Mouse (Mus musculus): ENCODE measurements around the gene Timm8a1. TPM values are rescaled to one million over a fixed set of nuclear protein-coding genes. Genes with fewer than 3 reads are reported as not detected.
"Not testable (repeated sequence)": the region's sequence is repeated elsewhere in the genome, so short reads cannot be mapped to it uniquely, and the experiment has no call there.

Timm8a1 gene
- polyA plus RNA-seq, 1 experiment from 2014 or later: 24.9 TPM

DNA sequence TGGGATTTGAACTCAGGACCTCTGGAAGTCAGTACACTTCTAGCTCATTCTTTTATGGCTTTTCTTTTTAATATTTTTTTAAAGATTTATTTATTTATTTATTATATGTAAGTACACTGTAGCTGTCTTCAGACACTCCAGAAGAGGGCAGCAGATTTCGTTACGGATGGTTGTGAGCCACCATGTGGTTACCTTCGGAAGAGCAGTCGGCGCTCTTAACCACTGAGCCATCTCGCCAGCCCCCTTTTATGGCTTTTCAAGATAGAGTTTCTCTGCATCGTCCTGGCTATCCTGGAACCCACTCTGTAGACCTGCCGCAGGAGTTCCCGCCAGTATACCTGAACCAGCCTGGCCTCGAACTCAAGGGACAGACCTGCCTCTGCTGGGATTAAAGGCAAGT is 1.9 kb downstream of the Timm8a1 start:
- ATAC-seq; H3K4me3 ChIP-seq (ENCODE audit: low read depth, low read length); H3K4me2 ChIP-seq (replicated peaks; ENCODE audit: low read depth, low read length); H3K4me1 ChIP-seq (ENCODE audit: insufficient read depth, low read depth, low read length); H3K9ac ChIP-seq (replicated peaks; ENCODE audit: low read depth); H3K9me3 ChIP-seq (ENCODE audit: low read length); DNase-seq (ENCODE audit: low spot score); H3K27ac ChIP-seq (ENCODE audit: low read length); H3K27me3 ChIP-seq (replicated peaks; ENCODE audit: insufficient read depth, low read length); H3K36me3 ChIP-seq (ENCODE audit: insufficient read depth, low read length): not testable (repeated sequence)
- TF ChIP-seq CTCF (IDR thresholded peaks at IDR 0.05): peak; percentile 47
- 89% methylated on average over 10 of the region's 10 CpGs for WGBS

DNA sequence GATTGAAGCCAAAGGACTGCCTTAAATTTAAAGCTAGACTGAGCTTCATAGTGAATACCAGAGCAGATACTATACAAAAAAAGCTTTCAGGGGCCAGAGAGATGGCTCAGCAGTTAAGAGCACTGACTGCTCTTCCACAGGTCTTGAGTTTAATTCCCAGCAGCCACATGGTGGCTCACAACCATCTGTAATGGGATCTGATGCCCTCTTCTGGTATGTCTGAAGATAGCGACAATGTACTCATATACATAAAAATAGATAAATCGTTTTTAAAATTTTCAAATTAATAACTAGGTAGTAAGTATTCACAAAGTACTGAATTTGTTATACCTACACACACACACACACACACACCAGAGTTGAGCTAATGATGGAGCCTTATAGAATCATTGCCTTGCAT is 8.3 kb downstream of the Timm8a1 start:
- H3K27ac ChIP-seq (ENCODE audit: low read length): no peak overlapping the region
- H3K4me2 ChIP-seq (replicated peaks; ENCODE audit: low read depth, low read length): no peak overlapping the region
- H3K4me1 ChIP-seq (ENCODE audit: insufficient read depth, low read depth, low read length): no peaks in the 10 kb centered on the region
- WGBS: 86% methylated on average over 2 of the region's 2 CpGs
- TF ChIP-seq EP300 (IDR thresholded peaks at IDR 0.05) (no peak), CTCF (IDR thresholded peaks at IDR 0.05) (no peak)
- H3K4me3 ChIP-seq (ENCODE audit: low read depth, low read length): no peak overlapping the region
- ATAC-seq: no peak
- H3K27me3 ChIP-seq (replicated peaks; ENCODE audit: insufficient read depth, low read length): no peaks in the 10 kb centered on the region
- DNase-seq (ENCODE audit: low spot score): no peak
- no peaks in the 10 kb centered on the region for H3K36me3 ChIP-seq (ENCODE audit: insufficient read depth, low read length)
- H3K9me3 ChIP-seq (ENCODE audit: low read length): no peaks in the 10 kb centered on the region
- H3K9ac ChIP-seq (replicated peaks; ENCODE audit: low read depth): no peak overlapping the region

DNA sequence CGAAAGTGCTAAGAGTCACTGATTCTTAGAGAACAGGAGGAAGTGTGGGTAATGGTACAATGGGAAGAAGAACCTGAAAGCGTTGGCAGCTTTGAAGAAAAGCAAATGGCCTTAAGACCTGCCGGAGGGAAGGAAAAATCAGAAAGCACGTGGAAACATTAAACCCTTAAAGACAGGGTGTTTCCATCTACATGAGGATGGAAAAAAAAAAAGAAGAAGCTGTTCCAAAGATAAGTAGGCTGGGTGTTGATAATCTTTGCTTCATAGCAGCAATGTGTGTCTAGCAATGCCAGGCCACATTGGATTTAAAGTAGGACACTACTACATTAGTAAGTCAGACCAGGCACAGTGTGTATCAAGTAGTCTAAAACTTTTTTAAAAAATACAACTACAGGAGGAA is 16.4 kb downstream of the Timm8a1 start:
- Histone ChIP-seq H3K27ac (ENCODE audit: low read length) (no peak overlapping the region), H3K4me2 (replicated peaks; ENCODE audit: low read depth, low read length) (no peak overlapping the region), H3K4me1 (ENCODE audit: insufficient read depth, low read depth, low read length) (no peaks in the 10 kb centered on the region), H3K9ac (replicated peaks; ENCODE audit: low read depth) (no peak overlapping the region), H3K27me3 (replicated peaks; ENCODE audit: insufficient read depth, low read length) (no peaks in the 10 kb centered on the region), H3K9me3 (ENCODE audit: low read length) (no peaks in the 10 kb centered on the region), H3K36me3 (ENCODE audit: insufficient read depth, low read length) (no peaks in the 10 kb centered on the region), H3K4me3 (ENCODE audit: low read depth, low read length) (no peak overlapping the region)
- 75% methylated on average over 4 of the region's 4 CpGs for WGBS
- TF ChIP-seq EP300 (IDR thresholded peaks at IDR 0.05): no peak
- no peak for TF ChIP-seq CTCF (IDR thresholded peaks at IDR 0.05)
- DNase-seq (ENCODE audit: low spot score): no peak
- ATAC-seq: no peak

DNA sequence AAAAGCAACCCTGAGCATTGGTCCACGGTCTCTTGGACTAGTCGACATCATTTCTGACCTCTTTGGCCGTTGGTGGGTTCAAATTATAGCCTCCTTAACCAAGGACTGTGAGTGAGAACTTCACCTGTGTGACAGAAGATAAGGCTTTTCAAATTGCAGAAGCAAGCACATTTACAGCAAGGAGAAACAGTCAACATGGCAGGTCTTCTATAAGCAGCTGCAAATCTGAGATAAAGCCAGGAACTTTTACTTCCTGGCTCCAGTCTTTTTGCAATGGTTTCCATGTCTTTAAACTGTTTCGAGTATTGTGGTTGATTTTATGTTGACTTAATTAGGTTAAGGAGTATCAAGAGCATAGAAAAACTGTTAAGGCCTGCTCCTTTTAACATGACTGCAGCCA is 17.9 kb downstream of the Timm8a1 start:
- Histone ChIP-seq H3K9ac (replicated peaks; ENCODE audit: low read depth) (no peak overlapping the region), H3K36me3 (ENCODE audit: insufficient read depth, low read length) (no peaks in the 10 kb centered on the region), H3K4me1 (ENCODE audit: insufficient read depth, low read depth, low read length) (no peaks in the 10 kb centered on the region), H3K27ac (ENCODE audit: low read length) (no peak overlapping the region), H3K27me3 (replicated peaks; ENCODE audit: insufficient read depth, low read length) (no peaks in the 10 kb centered on the region), H3K4me3 (ENCODE audit: low read depth, low read length) (no peak overlapping the region), H3K4me2 (replicated peaks; ENCODE audit: low read depth, low read length) (no peak overlapping the region), H3K9me3 (ENCODE audit: low read length) (no peaks in the 10 kb centered on the region)
- ATAC-seq: no peak
- WGBS: 71% methylated on average over 4 of the region's 4 CpGs
- TF ChIP-seq CTCF (IDR thresholded peaks at IDR 0.05) (no peak), EP300 (IDR thresholded peaks at IDR 0.05) (no peak)
- no peak for DNase-seq (ENCODE audit: low spot score)

DNA sequence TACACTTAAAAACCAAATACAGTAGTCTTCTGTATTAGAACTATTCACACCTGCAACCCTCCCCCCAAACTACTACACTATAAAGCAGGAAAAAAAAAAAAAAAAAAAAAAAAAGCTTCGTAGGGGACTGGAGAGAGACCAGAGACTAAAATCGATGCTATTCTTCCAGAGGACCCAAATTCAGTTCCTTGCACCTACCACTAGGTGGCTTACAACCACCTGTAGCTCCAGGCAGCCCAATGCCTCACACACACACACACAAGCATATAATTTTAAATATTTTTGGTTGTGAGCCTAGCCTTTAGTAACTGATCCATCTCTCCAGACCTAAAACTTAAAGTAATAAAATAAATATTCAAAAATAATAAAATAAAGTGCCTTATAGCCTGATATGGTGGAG is 32.2 kb downstream of the Timm8a1 start:
- Histone ChIP-seq H3K4me1 (ENCODE audit: insufficient read depth, low read depth, low read length) (no peaks in the 10 kb centered on the region), H3K4me2 (replicated peaks; ENCODE audit: low read depth, low read length) (no peak overlapping the region), H3K4me3 (ENCODE audit: low read depth, low read length) (no peak overlapping the region), H3K36me3 (ENCODE audit: insufficient read depth, low read length) (no peaks in the 10 kb centered on the region), H3K27ac (ENCODE audit: low read length) (no peak overlapping the region), H3K27me3 (replicated peaks; ENCODE audit: insufficient read depth, low read length) (no peaks in the 10 kb centered on the region), H3K9me3 (ENCODE audit: low read length) (no peaks in the 10 kb centered on the region), H3K9ac (replicated peaks; ENCODE audit: low read depth) (no peak overlapping the region)
- ATAC-seq (no peak), DNase-seq (ENCODE audit: low spot score) (peak; percentile 17)
- WGBS: 34% methylated on average over 2 of the region's 2 CpGs
- TF ChIP-seq CTCF (IDR thresholded peaks at IDR 0.05): peak; percentile 63
- TF ChIP-seq EP300 (IDR thresholded peaks at IDR 0.05): no peak

GRCm38 (mm10) chrX:134507977-134508376 is 33.7 kb downstream of the Timm8a1 start:
- Histone ChIP-seq H3K9ac (replicated peaks; ENCODE audit: low read depth) (no peak overlapping the region), H3K27me3 (replicated peaks; ENCODE audit: insufficient read depth, low read length) (no peaks in the 10 kb centered on the region), H3K36me3 (ENCODE audit: insufficient read depth, low read length) (no peaks in the 10 kb centered on the region), H3K4me3 (ENCODE audit: low read depth, low read length) (no peak overlapping the region), H3K27ac (ENCODE audit: low read length) (no peak overlapping the region), H3K4me2 (replicated peaks; ENCODE audit: low read depth, low read length) (no peak overlapping the region), H3K9me3 (ENCODE audit: low read length) (no peaks in the 10 kb centered on the region), H3K4me1 (ENCODE audit: insufficient read depth, low read depth, low read length) (no peaks in the 10 kb centered on the region)
- TF ChIP-seq EP300 (IDR thresholded peaks at IDR 0.05) (no peak), CTCF (IDR thresholded peaks at IDR 0.05) (no peak)
- 64% methylated on average over 6 of the region's 6 CpGs for WGBS
- DNase-seq (ENCODE audit: low spot score): no peak
- ATAC-seq: no peak

- Histone ChIP-seq H3K36me3 (ENCODE audit: insufficient read depth, low read length) (no peaks in the 10 kb centered on the region), H3K9ac (replicated peaks; ENCODE audit: low read depth) (no peak overlapping the region), H3K27me3 (replicated peaks; ENCODE audit: insufficient read depth, low read length) (no peaks in the 10 kb centered on the region), H3K4me3 (ENCODE audit: low read depth, low read length) (no peak overlapping the region), H3K4me1 (ENCODE audit: insufficient read depth, low read depth, low read length) (no peaks in the 10 kb centered on the region), H3K4me2 (replicated peaks; ENCODE audit: low read depth, low read length) (no peak overlapping the region), H3K27ac (ENCODE audit: low read length) (no peak overlapping the region), H3K9me3 (ENCODE audit: low read length) (no peaks in the 10 kb centered on the region)
- 86% methylated on average over 8 of the region's 8 CpGs for WGBS
- DNase-seq (ENCODE audit: low spot score): no peak
- no peak for TF ChIP-seq EP300 (IDR thresholded peaks at IDR 0.05)
- no peak for TF ChIP-seq CTCF (IDR thresholded peaks at IDR 0.05)
- no peak for ATAC-seq
These were observed 41.0 kb downstream of the Timm8a1 start for GRCm38 (mm10) chrX:134500651-134501050.

Other genes starting within 250 kb of the Timm8a1 start
- gene Tmem35a, start 246.6 kb downstream of the Timm8a1 start, polyA plus RNA-seq (2015; fragmentation: Nextera tagmentation; extraction: Ambion mirVana): 1.4 and 1.5 TPM in 2 replicates
- 1.8 and 2.0 TPM in 2 replicates for gene Cenpi, start 233.8 kb downstream of the Timm8a1 start, polyA plus RNA-seq (2015; fragmentation: Nextera tagmentation; extraction: Ambion mirVana)
- 0.06 and 0.17 TPM in 2 replicates for gene Drp2, start 137.3 kb downstream of the Timm8a1 start, polyA plus RNA-seq (2015; fragmentation: Nextera tagmentation; extraction: Ambion mirVana)
- gene Taf7l, start 65.4 kb downstream of the Timm8a1 start, polyA plus RNA-seq (2015; fragmentation: Nextera tagmentation; extraction: Ambion mirVana): not detected in 2 replicates
- 2.2 and 2.7 TPM in 2 replicates for gene Btk, start 41.7 kb upstream of the Timm8a1 start, polyA plus RNA-seq (2015; fragmentation: Nextera tagmentation; extraction: Ambion mirVana)
- gene Rpl36a, start 43.8 kb upstream of the Timm8a1 start, polyA plus RNA-seq (2015; fragmentation: Nextera tagmentation; extraction: Ambion mirVana): 278 and 304 TPM in 2 replicates
- gene Gla, start 59.3 kb upstream of the Timm8a1 start, polyA plus RNA-seq (2015; fragmentation: Nextera tagmentation; extraction: Ambion mirVana): 3.9 and 4.1 TPM in 2 replicates
- gene Hnrnph2, start 59.3 kb upstream of the Timm8a1 start, polyA plus RNA-seq (2015; fragmentation: Nextera tagmentation; extraction: Ambion mirVana): 93.7 and 100 TPM in 2 replicates
- 4.2 and 4.7 TPM in 2 replicates for gene Armcx4, start 144.7 kb upstream of the Timm8a1 start, polyA plus RNA-seq (2015; fragmentation: Nextera tagmentation; extraction: Ambion mirVana)
- gene Armcx1, start 176.1 kb upstream of the Timm8a1 start, polyA plus RNA-seq (2015; fragmentation: Nextera tagmentation; extraction: Ambion mirVana): 33.3 and 37.3 TPM in 2 replicates
- gene Armcx6, start 209.6 kb upstream of the Timm8a1 start, polyA plus RNA-seq (2015; fragmentation: Nextera tagmentation; extraction: Ambion mirVana): 11.9 and 13.1 TPM in 2 replicates
- 46.4 and 56.2 TPM in 2 replicates for gene Armcx3, start 214.7 kb upstream of the Timm8a1 start, polyA plus RNA-seq (2015; fragmentation: Nextera tagmentation; extraction: Ambion mirVana)

Measured in lung, postnatal 0 days (tissue).